Mouse (Mus musculus): Measurements from ENCODE around the gene Adtrp. TPM values are rescaled to one million over a fixed set of nuclear protein-coding genes. Genes with fewer than 3 reads are reported as not detected.

Gene Adtrp
- 0.72 TPM in 1 of 2 replicates, not detected in the other for polyA plus RNA-seq (2014; fragmentation: Nextera tagmentation; extraction: Ambion mirVana)

GRCm38 (mm10) chr13:41847516-41848126 lies at the start of gene Adtrp:
Gene Adtrp, minus strand, starts transcription at chr13:41847684.
- no peaks in the 10 kb centered on the region for H3K9me3 ChIP-seq (ENCODE audit: control insufficient read depth, low read depth, low read length)
- no peak for ATAC-seq (ENCODE audit: insufficient number of reproducible peaks, insufficient read depth, low FRiP score, low read depth)
- no peak within 1 kb of the TSS for H3K4me3 ChIP-seq (ENCODE audit: low read depth, low read length)
- no peaks in the 10 kb centered on the region for H3K4me1 ChIP-seq (ENCODE audit: control insufficient read depth, insufficient read depth, low read length)
- no peaks in the 10 kb centered on the region for H3K36me3 ChIP-seq (ENCODE audit: control insufficient read depth, insufficient read depth, low read length)
- no peak within 1 kb of the TSS for H3K9ac ChIP-seq (replicated peaks; ENCODE audit: low read depth, low read length)
- 55% methylated on average over 11 of the region's 11 CpGs for WGBS
- no peak within 1 kb of the TSS for H3K27ac ChIP-seq (ENCODE audit: low read length)
- no peaks in the 10 kb centered on the region for H3K27me3 ChIP-seq (ENCODE audit: control insufficient read depth, insufficient read depth, low read length)
- H3K4me2 ChIP-seq (replicated peaks; ENCODE audit: low read depth, low read length): no peak within 1 kb of the TSS

- H3K4me3 ChIP-seq (ENCODE audit: low read depth, low read length): no peak overlapping the region
- H3K9ac ChIP-seq (replicated peaks; ENCODE audit: low read depth, low read length): no peak overlapping the region
- no peak overlapping the region for H3K4me2 ChIP-seq (replicated peaks; ENCODE audit: low read depth, low read length)
- WGBS: 94% methylated on average over 12 of the region's 12 CpGs
- H3K27me3 ChIP-seq (ENCODE audit: control insufficient read depth, insufficient read depth, low read length): no peaks in the 10 kb centered on the region
- H3K27ac ChIP-seq (ENCODE audit: low read length): no peak overlapping the region
- no peaks in the 10 kb centered on the region for H3K36me3 ChIP-seq (ENCODE audit: control insufficient read depth, insufficient read depth, low read length)
- H3K4me1 ChIP-seq (ENCODE audit: control insufficient read depth, insufficient read depth, low read length): no peaks in the 10 kb centered on the region
- ATAC-seq (ENCODE audit: insufficient number of reproducible peaks, insufficient read depth, low FRiP score, low read depth): no peak
- no peaks in the 10 kb centered on the region for H3K9me3 ChIP-seq (ENCODE audit: control insufficient read depth, low read depth, low read length)
These were observed 44.5 kb upstream of the Adtrp start for GRCm38 (mm10) chr13:41892016-41892415.

- no peak overlapping the region for H3K4me3 ChIP-seq (ENCODE audit: low read depth, low read length)
- no peaks in the 10 kb centered on the region for H3K27me3 ChIP-seq (ENCODE audit: control insufficient read depth, insufficient read depth, low read length)
- H3K4me1 ChIP-seq (ENCODE audit: control insufficient read depth, insufficient read depth, low read length): no peaks in the 10 kb centered on the region
- no peak for ATAC-seq (ENCODE audit: insufficient number of reproducible peaks, insufficient read depth, low FRiP score, low read depth)
- no peaks in the 10 kb centered on the region for H3K9me3 ChIP-seq (ENCODE audit: control insufficient read depth, low read depth, low read length)
- no peak overlapping the region for H3K9ac ChIP-seq (replicated peaks; ENCODE audit: low read depth, low read length)
- no peak overlapping the region for H3K4me2 ChIP-seq (replicated peaks; ENCODE audit: low read depth, low read length)
- no peak overlapping the region for H3K27ac ChIP-seq (ENCODE audit: low read length)
- no peaks in the 10 kb centered on the region for H3K36me3 ChIP-seq (ENCODE audit: control insufficient read depth, insufficient read depth, low read length)
- 82% methylated on average over 4 of the region's 4 CpGs for WGBS
These were observed 43.1 kb upstream of the Adtrp start for GRCm38 (mm10) chr13:41890618-41891017.

DNA sequence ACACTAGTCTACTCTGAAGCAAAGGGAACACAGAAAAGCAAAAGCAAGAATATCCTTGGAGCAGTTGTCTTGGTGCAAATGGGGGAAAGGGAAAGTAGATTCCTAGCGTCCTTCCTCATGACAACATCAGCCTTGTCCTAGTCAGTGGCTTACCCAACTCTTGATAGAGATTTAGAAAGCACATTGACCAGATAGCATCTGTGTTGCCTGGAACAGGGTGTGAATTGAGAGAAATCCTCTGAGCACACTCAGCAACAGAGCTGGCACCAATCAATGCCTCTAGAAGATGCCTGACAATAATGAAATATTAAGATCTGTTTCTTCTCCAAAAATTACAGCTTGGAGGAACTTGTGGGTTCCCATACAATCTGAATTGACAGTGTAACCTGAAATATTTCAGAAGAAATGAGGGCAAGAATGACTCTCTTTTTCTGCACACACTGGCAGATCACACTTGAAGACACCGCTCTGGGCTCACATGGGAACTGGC lies 42.7 kb upstream of the Adtrp start:
- Histone ChIP-seq H3K9ac (replicated peaks; ENCODE audit: low read depth, low read length) (no peak overlapping the region), H3K4me2 (replicated peaks; ENCODE audit: low read depth, low read length) (no peak overlapping the region), H3K4me1 (ENCODE audit: control insufficient read depth, insufficient read depth, low read length) (no peaks in the 10 kb centered on the region), H3K4me3 (ENCODE audit: low read depth, low read length) (no peak overlapping the region), H3K36me3 (ENCODE audit: control insufficient read depth, insufficient read depth, low read length) (no peaks in the 10 kb centered on the region), H3K27me3 (ENCODE audit: control insufficient read depth, insufficient read depth, low read length) (no peaks in the 10 kb centered on the region), H3K9me3 (ENCODE audit: control insufficient read depth, low read depth, low read length) (no peaks in the 10 kb centered on the region), H3K27ac (ENCODE audit: low read length) (no peak overlapping the region)
- no peak for ATAC-seq (ENCODE audit: insufficient number of reproducible peaks, insufficient read depth, low FRiP score, low read depth)
- WGBS: 89% methylated on average over 2 of the region's 2 CpGs

GRCm38 (mm10) chr13:41888644-41889043 lies 41.2 kb upstream of the Adtrp start:
- no peak for ATAC-seq (ENCODE audit: insufficient number of reproducible peaks, insufficient read depth, low FRiP score, low read depth)
- WGBS: 78% methylated on average over 2 of the region's 2 CpGs
- Histone ChIP-seq H3K4me2 (replicated peaks; ENCODE audit: low read depth, low read length) (no peak overlapping the region), H3K27ac (ENCODE audit: low read length) (no peak overlapping the region), H3K36me3 (ENCODE audit: control insufficient read depth, insufficient read depth, low read length) (no peaks in the 10 kb centered on the region), H3K27me3 (ENCODE audit: control insufficient read depth, insufficient read depth, low read length) (no peaks in the 10 kb centered on the region), H3K9ac (replicated peaks; ENCODE audit: low read depth, low read length) (no peak overlapping the region), H3K4me3 (ENCODE audit: low read depth, low read length) (no peak overlapping the region), H3K9me3 (ENCODE audit: control insufficient read depth, low read depth, low read length) (no peaks in the 10 kb centered on the region), H3K4me1 (ENCODE audit: control insufficient read depth, insufficient read depth, low read length) (no peaks in the 10 kb centered on the region)

GRCm38 (mm10) chr13:41886120-41886519 lies 38.6 kb upstream of the Adtrp start:
- Histone ChIP-seq H3K27me3 (ENCODE audit: control insufficient read depth, insufficient read depth, low read length) (no peaks in the 10 kb centered on the region), H3K4me2 (replicated peaks; ENCODE audit: low read depth, low read length) (no peak overlapping the region), H3K9me3 (ENCODE audit: control insufficient read depth, low read depth, low read length) (no peaks in the 10 kb centered on the region), H3K4me3 (ENCODE audit: low read depth, low read length) (no peak overlapping the region), H3K4me1 (ENCODE audit: control insufficient read depth, insufficient read depth, low read length) (no peaks in the 10 kb centered on the region), H3K9ac (replicated peaks; ENCODE audit: low read depth, low read length) (no peak overlapping the region), H3K27ac (ENCODE audit: low read length) (no peak overlapping the region), H3K36me3 (ENCODE audit: control insufficient read depth, insufficient read depth, low read length) (no peaks in the 10 kb centered on the region)
- WGBS: 82% methylated on average over 4 of the region's 4 CpGs
- no peak for ATAC-seq (ENCODE audit: insufficient number of reproducible peaks, insufficient read depth, low FRiP score, low read depth)

GRCm38 (mm10) chr13:41883665-41884291 lies 36.3 kb upstream of the Adtrp start:
- Histone ChIP-seq H3K9ac (replicated peaks; ENCODE audit: low read depth, low read length) (no peak overlapping the region), H3K27ac (ENCODE audit: low read length) (no peak overlapping the region), H3K9me3 (ENCODE audit: control insufficient read depth, low read depth, low read length) (no peaks in the 10 kb centered on the region), H3K36me3 (ENCODE audit: control insufficient read depth, insufficient read depth, low read length) (no peaks in the 10 kb centered on the region), H3K4me2 (replicated peaks; ENCODE audit: low read depth, low read length) (no peak overlapping the region), H3K4me1 (ENCODE audit: control insufficient read depth, insufficient read depth, low read length) (no peaks in the 10 kb centered on the region), H3K27me3 (ENCODE audit: control insufficient read depth, insufficient read depth, low read length) (no peaks in the 10 kb centered on the region), H3K4me3 (ENCODE audit: low read depth, low read length) (no peak overlapping the region)
- ATAC-seq (ENCODE audit: insufficient number of reproducible peaks, insufficient read depth, low FRiP score, low read depth): no peak
- WGBS: 49% methylated on average over 4 of the region's 4 CpGs

DNA sequence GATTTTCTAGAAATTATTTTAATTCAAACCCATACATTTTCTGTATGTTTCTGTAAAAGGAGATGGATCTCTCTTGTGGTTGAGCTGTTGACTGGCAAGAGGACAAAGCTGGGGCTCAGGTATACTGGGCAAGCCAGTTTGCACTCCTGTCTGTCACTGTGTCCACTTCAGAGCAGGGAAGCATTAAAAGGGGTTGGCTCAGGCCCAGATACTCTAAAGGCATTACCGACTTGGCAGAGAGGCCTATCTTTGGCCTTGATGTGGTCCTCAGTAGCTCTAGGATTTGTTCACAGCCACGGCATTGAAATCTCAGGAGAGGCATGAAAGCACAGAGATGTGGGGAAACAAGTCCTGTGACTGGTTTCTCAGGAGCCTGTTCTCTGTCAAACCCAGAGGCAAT lies 33.7 kb upstream of the Adtrp start:
- WGBS: 57% methylated on average over 2 of the region's 2 CpGs
- H3K4me1 ChIP-seq (ENCODE audit: control insufficient read depth, insufficient read depth, low read length): no peaks in the 10 kb centered on the region
- no peaks in the 10 kb centered on the region for H3K36me3 ChIP-seq (ENCODE audit: control insufficient read depth, insufficient read depth, low read length)
- no peak overlapping the region for H3K4me3 ChIP-seq (ENCODE audit: low read depth, low read length)
- ATAC-seq (ENCODE audit: insufficient number of reproducible peaks, insufficient read depth, low FRiP score, low read depth): no peak
- no peak overlapping the region for H3K9ac ChIP-seq (replicated peaks; ENCODE audit: low read depth, low read length)
- H3K27ac ChIP-seq (ENCODE audit: low read length): no peak overlapping the region
- no peaks in the 10 kb centered on the region for H3K27me3 ChIP-seq (ENCODE audit: control insufficient read depth, insufficient read depth, low read length)
- H3K9me3 ChIP-seq (ENCODE audit: control insufficient read depth, low read depth, low read length): no peaks in the 10 kb centered on the region
- no peak overlapping the region for H3K4me2 ChIP-seq (replicated peaks; ENCODE audit: low read depth, low read length)

GRCm38 (mm10) chr13:41880525-41880924 lies 33.0 kb upstream of the Adtrp start:
- no peak overlapping the region for H3K4me2 ChIP-seq (replicated peaks; ENCODE audit: low read depth, low read length)
- no peak overlapping the region for H3K9ac ChIP-seq (replicated peaks; ENCODE audit: low read depth, low read length)
- no peak for ATAC-seq (ENCODE audit: insufficient number of reproducible peaks, insufficient read depth, low FRiP score, low read depth)
- no peak overlapping the region for H3K4me3 ChIP-seq (ENCODE audit: low read depth, low read length)
- no peak overlapping the region for H3K27ac ChIP-seq (ENCODE audit: low read length)
- H3K4me1 ChIP-seq (ENCODE audit: control insufficient read depth, insufficient read depth, low read length): no peaks in the 10 kb centered on the region
- H3K27me3 ChIP-seq (ENCODE audit: control insufficient read depth, insufficient read depth, low read length): no peaks in the 10 kb centered on the region
- H3K9me3 ChIP-seq (ENCODE audit: control insufficient read depth, low read depth, low read length): no peaks in the 10 kb centered on the region
- no peaks in the 10 kb centered on the region for H3K36me3 ChIP-seq (ENCODE audit: control insufficient read depth, insufficient read depth, low read length)

All from stomach, embryonic 14.5 days (tissue).